Mouse (Mus musculus): ENCODE data around the gene Zfp423. TPM values are rescaled to one million over a fixed set of nuclear protein-coding genes. Genes with fewer than 3 reads are reported as not detected.

Gene Zfp423
- polyA plus RNA-seq, 1 experiment from 2014 or later: 36.6 TPM

DNA sequence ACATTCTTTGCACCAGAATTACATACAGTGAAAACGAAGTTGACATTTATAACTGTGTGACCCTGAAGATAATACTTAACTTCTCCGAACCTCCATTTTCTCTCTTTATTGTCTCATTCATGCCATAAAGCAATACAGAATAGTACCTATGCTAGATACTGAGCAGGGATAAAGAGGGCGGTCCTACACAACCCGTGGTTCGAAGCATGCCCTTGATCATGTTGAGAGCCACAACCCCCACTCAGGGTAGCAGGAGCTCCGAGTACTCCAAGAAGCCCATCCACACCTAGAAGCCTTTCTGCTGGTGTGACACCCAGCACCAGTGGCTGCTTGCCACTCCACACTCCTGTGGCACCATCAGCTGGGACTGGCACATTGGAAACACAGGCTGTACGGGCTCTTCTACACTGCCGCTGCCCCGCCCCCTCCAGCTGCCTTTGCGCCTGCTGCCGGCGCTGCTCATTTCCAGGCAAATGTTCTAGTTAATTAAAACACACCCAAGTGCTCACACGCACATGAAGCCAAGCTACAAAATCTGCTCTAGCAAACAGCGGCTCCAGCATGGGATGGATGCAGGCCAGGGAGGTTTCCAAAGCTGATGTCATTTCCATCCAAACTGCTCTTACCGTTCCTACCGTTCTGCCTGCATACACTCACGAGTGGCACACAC lies 147.9 kb downstream of the Zfp423 start:
- Histone ChIP-seq H3K27me3 (no peaks in the 10 kb centered on the region), H3K9me3 (no peaks in the 10 kb centered on the region), H3K4me2 (no peak overlapping the region), H3K9ac (no peak overlapping the region), H3K36me3 (replicated peaks) (no peaks in the 10 kb centered on the region), H3K4me1 (peaks cover 27% of the 10 kb centered on the region), H3K27ac (peak overlapping the region; percentile 47), H3K4me3 (replicated peaks) (no peak overlapping the region)
- 58% methylated on average over 17 of the region's 17 CpGs for WGBS
- ATAC-seq (ENCODE audit: low FRiP score): peak; percentile 68

- Histone ChIP-seq H3K4me1 (peaks cover 30% of the 10 kb centered on the region), H3K4me2 (no peak overlapping the region), H3K27ac (no peak overlapping the region), H3K36me3 (replicated peaks) (no peaks in the 10 kb centered on the region), H3K9me3 (no peaks in the 10 kb centered on the region), H3K9ac (no peak overlapping the region), H3K27me3 (no peaks in the 10 kb centered on the region), H3K4me3 (replicated peaks) (no peak overlapping the region)
- WGBS: 85% methylated on average over 6 of the region's 6 CpGs
- ATAC-seq (ENCODE audit: low FRiP score): no peak
These were observed 148.6 kb downstream of the Zfp423 start for GRCm38 (mm10) chr8:87810771-87811170.

- 68% methylated on average over 10 of the region's 11 CpGs for WGBS
- Histone ChIP-seq H3K27ac (peak overlapping the region; percentile 25; the same call in 1 of the 2 replicates), H3K9me3 (no peaks in the 10 kb centered on the region), H3K4me1 (peaks cover 47% of the 10 kb centered on the region), H3K27me3 (no peaks in the 10 kb centered on the region), H3K4me3 (replicated peaks) (no peak overlapping the region), H3K9ac (no peak overlapping the region), H3K4me2 (no peak overlapping the region), H3K36me3 (replicated peaks) (no peaks in the 10 kb centered on the region)
- no peak for ATAC-seq (ENCODE audit: low FRiP score)
These were observed 155.0 kb downstream of the Zfp423 start for GRCm38 (mm10) chr8:87804327-87804900.

DNA sequence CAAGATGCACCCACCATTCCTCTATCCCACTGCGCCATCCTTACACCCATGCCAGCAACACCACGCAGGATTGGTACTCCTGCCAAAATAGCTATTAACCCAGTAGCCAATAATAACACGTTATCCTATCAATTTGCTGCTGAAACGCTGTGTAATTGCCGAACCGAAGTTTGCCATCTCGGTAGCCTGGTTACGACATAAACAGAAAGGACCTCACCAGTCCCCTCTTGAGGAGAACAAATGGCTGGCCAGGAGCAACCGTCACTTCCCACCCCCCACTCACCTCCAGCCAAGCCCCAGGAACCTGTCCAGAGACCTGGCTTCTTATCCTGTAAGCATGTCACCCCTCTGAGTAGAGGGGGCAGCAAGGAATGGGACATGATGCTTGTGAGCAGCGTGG lies 156.0 kb downstream of the Zfp423 start:
- Histone ChIP-seq H3K36me3 (replicated peaks) (no peaks in the 10 kb centered on the region), H3K9me3 (no peaks in the 10 kb centered on the region), H3K4me3 (replicated peaks) (no peak overlapping the region), H3K4me1 (peaks cover 47% of the 10 kb centered on the region), H3K27ac (0 out of 2 replicates have a peak overlapping the region, but pooled peaks have one; percentile 25), H3K4me2 (no peak overlapping the region), H3K27me3 (no peaks in the 10 kb centered on the region), H3K9ac (no peak overlapping the region)
- 84% methylated on average over 10 of the region's 10 CpGs for WGBS
- no peak for ATAC-seq (ENCODE audit: low FRiP score)

DNA sequence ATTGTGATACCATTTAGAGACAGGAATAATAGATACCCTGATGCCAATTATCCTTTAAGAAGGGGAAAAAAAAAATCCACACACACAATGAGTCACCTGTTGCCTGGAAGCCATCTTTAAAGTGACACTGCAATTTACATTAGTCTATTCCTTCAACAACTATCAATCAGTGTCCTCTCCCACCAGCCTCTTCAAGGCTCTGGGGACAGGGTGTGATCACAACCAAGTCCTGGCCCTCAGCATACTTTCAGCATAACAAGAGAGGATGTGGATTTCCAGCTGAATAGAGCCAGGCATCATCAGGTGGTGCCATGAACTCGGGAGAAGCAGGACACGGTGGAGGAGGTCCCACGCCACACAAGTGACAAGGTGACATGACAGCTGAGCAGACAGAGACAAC lies 156.8 kb downstream of the Zfp423 start:
- Histone ChIP-seq H3K27me3 (no peaks in the 10 kb centered on the region), H3K9ac (no peak overlapping the region), H3K4me3 (replicated peaks) (no peak overlapping the region), H3K27ac (no peak overlapping the region), H3K9me3 (no peaks in the 10 kb centered on the region), H3K36me3 (replicated peaks) (no peaks in the 10 kb centered on the region), H3K4me1 (peaks cover 48% of the 10 kb centered on the region), H3K4me2 (no peak overlapping the region)
- ATAC-seq (ENCODE audit: low FRiP score): no peak
- WGBS: 69% methylated on average over 3 of the region's 3 CpGs

DNA sequence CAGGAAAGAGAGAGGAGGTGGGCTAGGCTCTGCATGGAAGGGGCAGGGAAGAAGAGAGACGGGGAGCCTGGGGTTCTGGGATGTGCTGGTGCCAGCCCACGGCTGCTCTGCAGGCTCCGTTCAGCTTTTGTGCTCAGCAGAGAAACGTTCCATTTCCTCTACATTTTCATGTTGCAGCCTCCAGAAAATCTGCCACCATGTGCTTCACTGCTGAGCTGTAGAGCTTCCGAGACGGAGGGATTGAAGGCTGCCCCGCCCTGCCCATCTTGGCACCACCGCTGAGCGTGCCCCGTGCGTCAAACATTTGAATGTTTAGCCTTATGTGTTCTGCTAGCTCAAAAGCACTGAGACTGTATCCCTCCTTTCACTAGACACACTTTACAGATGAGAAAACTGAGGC lies 159.3 kb downstream of the Zfp423 start:
- Histone ChIP-seq H3K9ac (no peak overlapping the region), H3K4me2 (no peak overlapping the region), H3K36me3 (replicated peaks) (no peaks in the 10 kb centered on the region), H3K9me3 (no peaks in the 10 kb centered on the region), H3K27ac (no peak overlapping the region), H3K4me3 (replicated peaks) (no peak overlapping the region), H3K27me3 (no peaks in the 10 kb centered on the region), H3K4me1 (peaks cover 45% of the 10 kb centered on the region)
- 88% methylated on average over 11 of the region's 11 CpGs for WGBS
- no peak for ATAC-seq (ENCODE audit: low FRiP score)

GRCm38 (mm10) chr8:87796234-87796633 lies 163.2 kb downstream of the Zfp423 start:
- H3K36me3 ChIP-seq (replicated peaks): no peaks in the 10 kb centered on the region
- no peak overlapping the region for H3K9ac ChIP-seq
- WGBS: 71% methylated on average over 7 of the region's 7 CpGs
- no peaks in the 10 kb centered on the region for H3K9me3 ChIP-seq
- ATAC-seq (ENCODE audit: low FRiP score): no peak
- peaks cover 30% of the 10 kb centered on the region for H3K4me1 ChIP-seq
- H3K4me2 ChIP-seq: no peak overlapping the region
- no peak overlapping the region for H3K4me3 ChIP-seq (replicated peaks)
- H3K27ac ChIP-seq: 0 out of 2 replicates have a peak overlapping the region, but pooled peaks have one; percentile 13
- H3K27me3 ChIP-seq: no peaks in the 10 kb centered on the region

DNA sequence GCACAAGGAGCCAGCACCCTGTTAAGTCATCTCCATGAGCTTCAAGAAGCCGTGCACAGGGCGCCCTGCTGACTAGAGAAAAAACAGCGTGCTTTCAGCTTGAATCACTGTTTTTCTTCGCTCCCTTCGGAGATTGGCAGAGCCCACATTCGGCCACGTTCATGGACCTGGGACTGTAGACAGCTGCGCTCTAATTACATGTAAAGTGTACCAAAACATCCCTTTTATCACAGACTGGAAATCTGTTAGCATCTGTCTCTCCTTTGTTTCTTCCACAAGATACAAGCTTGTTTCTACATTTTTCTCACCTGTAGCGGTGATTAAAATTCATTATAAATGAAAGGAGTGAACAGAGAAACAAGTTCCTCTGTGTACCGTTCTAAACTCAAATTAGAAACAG lies 164.8 kb downstream of the Zfp423 start:
- Histone ChIP-seq H3K36me3 (replicated peaks) (no peaks in the 10 kb centered on the region), H3K4me3 (replicated peaks) (no peak overlapping the region), H3K27me3 (no peaks in the 10 kb centered on the region), H3K9ac (no peak overlapping the region), H3K4me1 (peaks cover 27% of the 10 kb centered on the region), H3K27ac (0 out of 2 replicates have a peak overlapping the region, but pooled peaks have one; percentile 4), H3K4me2 (no peak overlapping the region), H3K9me3 (no peaks in the 10 kb centered on the region)
- WGBS: 65% methylated on average over 10 of the region's 10 CpGs
- no peak for ATAC-seq (ENCODE audit: low FRiP score)

GRCm38 (mm10) chr8:87791103-87791502 lies 168.3 kb downstream of the Zfp423 start:
- H3K4me3 ChIP-seq (replicated peaks): no peak overlapping the region
- H3K27me3 ChIP-seq: no peaks in the 10 kb centered on the region
- WGBS: 89% methylated on average over 6 of the region's 6 CpGs
- no peaks in the 10 kb centered on the region for H3K36me3 ChIP-seq (replicated peaks)
- no peaks in the 10 kb centered on the region for H3K9me3 ChIP-seq
- ATAC-seq (ENCODE audit: low FRiP score): no peak
- H3K9ac ChIP-seq: no peak overlapping the region
- no peak overlapping the region for H3K27ac ChIP-seq
- H3K4me1 ChIP-seq: peaks cover 42% of the 10 kb centered on the region
- H3K4me2 ChIP-seq: no peak overlapping the region

DNA sequence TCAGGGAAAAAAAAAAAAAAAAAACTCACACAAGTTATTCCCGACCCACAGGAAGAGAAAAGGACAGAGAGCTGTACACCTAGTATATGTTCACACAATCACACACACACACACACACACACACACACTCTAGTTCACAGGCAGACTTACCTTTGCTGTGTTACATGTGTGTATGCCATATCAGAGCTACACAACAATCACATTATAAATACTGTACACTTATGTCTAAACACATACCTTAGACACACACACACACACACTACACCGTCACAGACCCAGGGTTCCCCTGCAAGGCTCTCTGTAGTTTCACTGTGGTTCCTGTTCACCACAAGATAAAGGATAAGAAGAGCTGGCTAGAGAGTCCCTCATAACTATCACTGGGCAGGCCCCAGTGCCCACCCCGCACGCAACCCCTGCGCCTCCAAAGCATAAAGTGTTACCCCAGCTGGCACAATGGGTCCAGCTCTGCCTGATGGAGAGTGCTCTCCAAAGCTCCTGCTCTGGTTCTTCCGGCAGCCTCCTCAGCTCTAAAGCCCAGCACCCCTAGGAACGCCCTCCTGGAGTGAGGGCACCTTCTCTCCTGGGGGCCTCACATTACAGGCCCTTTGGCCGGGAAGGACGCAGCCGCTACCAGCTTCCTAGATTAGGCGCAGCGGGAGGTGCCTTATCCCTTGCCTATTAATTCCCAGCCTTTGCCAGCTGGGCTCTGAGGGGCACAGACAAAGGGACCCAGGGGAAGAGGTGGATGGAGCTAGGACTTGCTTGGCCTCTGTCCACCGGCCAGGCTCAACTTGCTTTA lies 174.6 kb downstream of the Zfp423 start:
- Histone ChIP-seq H3K4me1 (peaks cover 58% of the 10 kb centered on the region), H3K27me3 (no peaks in the 10 kb centered on the region), H3K9me3 (no peaks in the 10 kb centered on the region), H3K36me3 (replicated peaks) (peaks cover 33% of the 10 kb centered on the region), H3K4me3 (replicated peaks) (no peak overlapping the region), H3K4me2 (peak overlapping the region; percentile 43), H3K27ac (peak overlapping the region; percentile 74), H3K9ac (0 out of 2 replicates have a peak overlapping the region, but pooled peaks have one; percentile 33)
- peak; percentile 19; the same call in 1 of the 2 replicates for ATAC-seq (ENCODE audit: low FRiP score)
- WGBS: 35% methylated on average over 12 of the region's 13 CpGs

DNA sequence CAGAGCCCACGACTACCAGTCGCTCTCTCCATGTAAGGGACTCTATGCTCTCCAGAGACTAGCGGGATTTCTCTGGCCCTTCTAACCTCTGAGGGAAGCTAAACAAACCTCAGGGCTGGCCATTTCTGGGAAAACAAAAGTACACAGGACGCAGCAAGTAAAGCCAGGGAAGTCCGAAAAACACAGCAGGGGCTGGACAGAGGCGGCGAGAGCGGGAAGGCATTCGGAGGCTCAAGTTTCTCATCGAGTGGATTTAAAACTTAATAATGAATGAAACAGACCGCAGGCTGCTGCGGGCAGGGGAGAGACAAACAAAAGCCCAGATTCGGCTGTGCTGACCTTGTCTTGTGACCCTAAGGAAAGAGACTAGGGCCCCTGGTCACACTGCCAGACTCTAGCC lies 175.2 kb downstream of the Zfp423 start:
- H3K4me1 ChIP-seq: peaks cover 58% of the 10 kb centered on the region
- peak overlapping the region; percentile 33 for H3K9ac ChIP-seq
- no peak overlapping the region for H3K4me3 ChIP-seq (replicated peaks)
- ATAC-seq (ENCODE audit: low FRiP score): no peak
- H3K27me3 ChIP-seq: no peaks in the 10 kb centered on the region
- no peaks in the 10 kb centered on the region for H3K9me3 ChIP-seq
- peak overlapping the region; percentile 74 for H3K27ac ChIP-seq
- peaks cover 39% of the 10 kb centered on the region for H3K36me3 ChIP-seq (replicated peaks)
- 3% methylated on average over 13 of the region's 13 CpGs for WGBS
- peak overlapping the region; percentile 43 for H3K4me2 ChIP-seq

DNA sequence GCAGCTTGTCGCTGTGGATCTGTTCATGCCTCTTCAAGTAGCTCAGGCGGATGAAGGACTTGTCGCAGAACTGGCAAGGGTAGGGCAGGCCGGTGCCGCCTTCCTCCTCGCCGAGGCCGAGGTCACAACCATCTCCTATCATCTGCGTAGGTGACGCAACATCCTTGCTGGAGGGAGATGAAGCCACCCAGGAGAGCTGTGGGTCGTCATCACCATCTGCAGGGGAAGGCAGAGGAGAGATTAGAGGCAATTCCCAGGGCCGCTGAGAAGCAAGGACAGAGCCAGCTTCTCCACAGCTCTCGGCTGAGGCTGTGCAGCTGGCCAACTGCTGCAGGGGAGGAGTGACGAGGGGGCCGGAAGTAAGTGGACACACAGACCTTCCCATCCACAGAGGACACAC lies 176.2 kb downstream of the Zfp423 start:
- no peak for ATAC-seq (ENCODE audit: low FRiP score)

More for the DNA sequence above, 176.2 kb downstream of the Zfp423 start:
- Histone ChIP-seq H3K4me2 (no peak overlapping the region), H3K9me3 (no peaks in the 10 kb centered on the region), H3K4me3 (replicated peaks) (no peak overlapping the region), H3K4me1 (peaks cover 62% of the 10 kb centered on the region), H3K27me3 (no peaks in the 10 kb centered on the region), H3K36me3 (replicated peaks) (peaks cover 41% of the 10 kb centered on the region), H3K27ac (peak overlapping the region; percentile 56; the same call in 1 of the 2 replicates), H3K9ac (no peak overlapping the region)
- 74% methylated on average over 15 of the region's 15 CpGs for WGBS

Measured in forebrain, embryonic 12.5 days (tissue).